Mouse (Mus musculus) megakaryocyte, embryonic 14.5 days (primary cell): ENCODE measurements around the gene Ndufa5. TPM values are rescaled to one million over a fixed set of nuclear protein-coding genes. Genes with fewer than 3 reads are reported as not detected.

Source experiments
- H3K27me3 ChIP-seq: replicated peaks from 2 replicates; pipeline ENCODE3; 2012; ENCODE audit warnings: inconsistent platforms
- H3K36me3 ChIP-seq: replicated peaks from 2 replicates; pipeline ENCODE3; 2012; ENCODE audit warnings: low read length, inconsistent platforms, mixed read lengths
- H3K4me1 ChIP-seq: 2 replicates; pipeline ENCODE4 v1.6.1; 2012; ENCODE audit warnings: inconsistent platforms
- H3K4me3 ChIP-seq: replicated peaks from 2 replicates; pipeline ENCODE3; 2012; ENCODE audit warnings: moderate library complexity, mild to moderate bottlenecking, inconsistent platforms
- H3K9me3 ChIP-seq: 2 replicates; pipeline ENCODE4 v1.6.1; 2012; ENCODE audit warnings: inconsistent platforms
- FLI1 ChIP-seq: IDR thresholded peaks from 2 replicates; pipeline ENCODE4 v1.6.1; 2012; ENCODE audit warnings: low read length, inconsistent platforms, mixed read lengths
- GATA1 ChIP-seq: IDR thresholded peaks from 3 replicates; pipeline ENCODE4 v1.6.1; 2012; ENCODE audit warnings: mixed read lengths, low read length, inconsistent platforms, borderline replicate concordance
- polyA plus RNA-seq: library from polyadenylated mRNA; stranded (reverse); fragments of >175 nt; gene quantifications from 2 replicates; pipeline ENCODE4 v1.2.3, GENCODE M21; 2012; ENCODE audit warnings: low replicate concordance; ENCODE audit not compliant: insufficient read depth

Gene Ndufa5
- 4.3 TPM in 1 of 2 replicates, not detected in the other for polyA plus RNA-seq

DNA sequence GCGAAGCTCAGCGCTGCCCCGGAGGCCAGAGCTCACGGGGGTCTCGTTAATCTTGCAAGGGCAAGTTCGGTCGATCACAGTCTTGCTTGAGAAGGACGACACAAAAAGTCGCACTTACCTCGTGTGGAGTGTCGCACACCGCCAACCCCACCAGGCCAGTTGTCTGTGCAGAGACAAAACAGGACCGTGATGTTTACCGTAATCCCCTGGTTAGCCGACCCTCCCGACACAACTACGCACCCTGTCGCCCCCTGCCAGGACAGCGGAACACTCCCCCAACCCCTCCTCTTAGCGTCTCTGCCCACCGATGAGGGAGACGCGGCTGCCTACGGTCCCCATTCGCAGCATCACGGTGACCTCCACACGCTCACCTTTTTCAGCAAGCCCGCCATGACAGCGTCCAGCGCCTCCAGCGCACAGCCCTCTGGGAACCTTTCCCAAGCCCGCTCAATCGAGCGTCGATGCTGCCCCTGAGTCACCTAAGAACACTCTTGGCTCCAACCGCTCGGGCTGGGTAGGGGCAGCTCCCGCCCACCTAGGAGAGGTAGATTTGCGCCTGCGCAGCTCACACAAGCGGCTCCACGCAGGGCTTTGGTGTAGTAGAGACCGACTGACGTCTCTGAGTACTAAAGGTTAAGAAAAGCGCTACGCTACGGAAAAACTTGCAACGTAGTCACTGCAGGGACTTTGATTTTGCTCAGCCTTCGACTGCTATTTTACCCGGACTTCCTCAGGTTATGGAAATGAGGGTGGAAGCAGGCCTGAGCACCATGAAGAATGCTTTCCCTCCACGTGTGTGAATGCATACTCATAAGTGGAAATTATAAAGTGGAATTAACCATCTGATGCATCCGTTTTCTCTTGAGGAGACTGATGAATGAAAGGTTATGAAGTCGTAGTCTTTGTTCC, at the start of gene Ndufa5:
Ndufa5 (minus strand) TSS at position 859 of the 909 bp plus-strand sequence.
- peaks cover 19% of the 10 kb centered on the region for H3K36me3 ChIP-seq
- H3K4me3 ChIP-seq: peak within 1 kb of the TSS; percentile 100
- no peak for TF ChIP-seq GATA1
- TF ChIP-seq FLI1: no peak
- H3K4me1 ChIP-seq: peaks cover 42% of the 10 kb centered on the region
- H3K27me3 ChIP-seq: no peaks in the 10 kb centered on the region
- no peaks in the 10 kb centered on the region for H3K9me3 ChIP-seq

- H3K27me3 ChIP-seq: no peaks in the 10 kb centered on the region
- H3K36me3 ChIP-seq: no peaks in the 10 kb centered on the region
- H3K9me3 ChIP-seq: peaks cover 3% of the 10 kb centered on the region; the same call in 1 of the 2 replicates
- TF ChIP-seq FLI1: no peak
- TF ChIP-seq GATA1: no peak
- peaks cover 8% of the 10 kb centered on the region for H3K4me1 ChIP-seq
- H3K4me3 ChIP-seq: no peak overlapping the region
Measured at GRCm38 (mm10) chr6:24573319-24573718, 45.5 kb upstream of the Ndufa5 start.

DNA sequence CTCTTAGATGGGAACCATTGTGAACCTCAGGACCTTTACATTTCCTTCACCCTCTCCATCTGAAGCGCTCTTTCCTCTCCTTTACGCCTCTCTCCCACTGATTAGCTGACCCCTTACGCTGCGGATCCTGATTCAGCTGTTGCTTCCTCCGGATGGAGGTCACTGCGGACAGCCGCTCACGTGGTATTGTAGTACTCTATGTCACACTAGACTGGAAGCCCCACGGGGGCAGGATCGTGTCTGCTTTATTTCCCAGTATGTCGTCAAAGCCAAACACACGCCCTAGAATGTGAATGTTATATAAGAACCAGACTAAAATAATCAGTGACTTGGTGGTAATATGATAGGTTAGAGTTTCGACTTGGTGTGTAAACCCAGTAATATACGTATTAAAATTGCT, 44.6 kb upstream of the Ndufa5 start:
- peaks cover 3% of the 10 kb centered on the region; the same call in 1 of the 2 replicates for H3K9me3 ChIP-seq
- TF ChIP-seq GATA1 (no peak), FLI1 (no peak)

DNA sequence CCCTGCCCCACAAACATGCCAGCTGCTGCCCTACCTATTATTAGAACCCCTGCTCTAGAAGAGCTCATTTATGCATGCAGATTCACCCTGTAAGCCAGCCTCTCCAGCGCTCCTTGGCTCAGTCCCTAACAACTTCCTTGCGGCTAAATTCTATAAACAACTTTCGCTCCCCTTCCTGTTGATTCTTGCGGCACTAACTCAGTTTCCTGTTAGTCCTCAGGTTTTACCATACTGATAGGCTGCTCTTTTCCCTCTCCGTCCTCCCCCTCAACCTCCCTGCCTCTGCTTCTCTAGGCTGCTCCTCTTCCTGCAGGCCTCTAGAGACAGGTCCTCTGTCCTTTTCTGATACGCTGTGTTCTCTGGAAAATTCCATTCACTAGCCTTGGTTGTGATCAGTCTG, 43.3 kb upstream of the Ndufa5 start:
- TF ChIP-seq FLI1: no peak
- no peak for TF ChIP-seq GATA1
- no peaks in the 10 kb centered on the region for H3K27me3 ChIP-seq
- peaks cover 3% of the 10 kb centered on the region; the same call in 1 of the 2 replicates for H3K9me3 ChIP-seq
- H3K4me1 ChIP-seq: peaks cover 8% of the 10 kb centered on the region
- no peak overlapping the region for H3K4me3 ChIP-seq
- no peaks in the 10 kb centered on the region for H3K36me3 ChIP-seq

More for the DNA sequence above, 44.6 kb upstream of the Ndufa5 start:
- Histone ChIP-seq H3K36me3 (no peaks in the 10 kb centered on the region), H3K27me3 (no peaks in the 10 kb centered on the region), H3K4me1 (peaks cover 8% of the 10 kb centered on the region), H3K4me3 (no peak overlapping the region)

GRCm38 (mm10) chr6:24570278-24570677, 42.5 kb upstream of the Ndufa5 start:
- TF ChIP-seq FLI1 (no peak), GATA1 (no peak)
- Histone ChIP-seq H3K36me3 (no peaks in the 10 kb centered on the region), H3K4me3 (no peak overlapping the region), H3K4me1 (peaks cover 8% of the 10 kb centered on the region), H3K9me3 (peaks cover 3% of the 10 kb centered on the region; the same call in 1 of the 2 replicates), H3K27me3 (no peaks in the 10 kb centered on the region)

DNA sequence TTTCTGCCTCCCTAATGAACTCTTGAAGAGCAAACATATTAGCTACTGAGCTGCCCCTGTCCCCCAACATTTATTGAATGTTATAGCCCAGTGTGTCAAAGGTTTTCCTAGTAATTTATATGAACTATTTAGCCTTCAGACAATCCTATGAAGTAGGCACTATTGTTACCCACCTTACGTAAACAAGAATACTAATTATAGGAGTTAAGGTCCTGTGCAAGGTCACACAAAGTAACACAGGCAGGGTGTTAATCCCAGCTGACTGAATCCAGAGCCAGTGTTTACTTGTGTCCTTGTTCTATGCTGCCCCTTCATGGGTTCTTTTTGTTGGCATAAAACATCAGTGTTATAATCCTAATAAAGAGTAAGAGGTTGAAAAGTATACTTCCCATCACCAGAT, 41.9 kb upstream of the Ndufa5 start:
- H3K36me3 ChIP-seq: no peaks in the 10 kb centered on the region
- H3K27me3 ChIP-seq: no peaks in the 10 kb centered on the region
- no peak overlapping the region for H3K4me3 ChIP-seq
- H3K9me3 ChIP-seq: peaks cover 3% of the 10 kb centered on the region; the same call in 1 of the 2 replicates
- H3K4me1 ChIP-seq: peaks cover 8% of the 10 kb centered on the region
- TF ChIP-seq FLI1: no peak
- no peak for TF ChIP-seq GATA1

GRCm38 (mm10) chr6:24568963-24569362, 41.1 kb upstream of the Ndufa5 start:
- no peak for TF ChIP-seq FLI1
- no peak for TF ChIP-seq GATA1
- Histone ChIP-seq H3K36me3 (no peaks in the 10 kb centered on the region), H3K4me3 (no peak overlapping the region), H3K4me1 (peaks cover 8% of the 10 kb centered on the region), H3K9me3 (peaks cover 3% of the 10 kb centered on the region; the same call in 1 of the 2 replicates), H3K27me3 (no peaks in the 10 kb centered on the region)

DNA sequence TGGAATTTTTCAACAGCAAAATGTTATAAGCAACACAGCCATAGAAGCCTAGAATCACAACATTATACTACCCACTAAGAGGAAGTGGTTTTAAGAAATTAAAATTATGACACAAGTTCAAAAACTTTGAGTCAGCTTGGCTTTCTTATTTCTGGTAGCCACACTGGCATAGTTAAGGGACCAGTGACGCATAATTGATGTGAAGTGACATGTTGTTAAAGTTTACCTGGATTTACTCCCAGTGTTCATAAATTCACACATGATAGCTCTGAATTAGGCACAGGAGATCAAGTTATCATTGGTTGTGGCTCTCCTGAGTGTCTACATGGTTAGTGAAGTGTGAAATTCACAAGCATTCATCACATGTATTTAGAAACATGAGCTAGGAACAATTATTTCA, 37.1 kb upstream of the Ndufa5 start:
- Histone ChIP-seq H3K27me3 (no peaks in the 10 kb centered on the region), H3K4me1 (no peaks in the 10 kb centered on the region), H3K9me3 (no peaks in the 10 kb centered on the region), H3K4me3 (no peak overlapping the region), H3K36me3 (no peaks in the 10 kb centered on the region)
- TF ChIP-seq FLI1 (no peak), GATA1 (no peak)

DNA sequence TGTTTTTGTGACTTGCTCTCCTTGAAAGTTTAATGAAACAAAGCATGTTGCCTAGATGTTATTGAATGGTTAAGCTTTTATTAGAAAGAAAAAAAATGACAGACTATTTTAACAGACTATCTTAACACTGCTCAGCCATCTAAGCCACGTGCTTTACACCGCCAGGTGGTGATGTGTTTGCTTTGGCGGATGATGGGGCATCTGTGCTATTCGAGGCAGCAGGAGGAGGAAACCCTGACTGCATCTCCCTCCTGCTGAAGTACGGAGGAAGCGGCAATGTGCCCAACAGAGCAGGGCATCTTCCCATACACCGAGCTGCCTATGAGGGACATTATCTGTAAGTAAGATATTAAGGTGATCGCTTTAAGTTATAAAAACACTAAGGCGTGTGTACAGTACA, 36.3 kb upstream of the Ndufa5 start:
- no peaks in the 10 kb centered on the region for H3K27me3 ChIP-seq
- H3K4me3 ChIP-seq: no peak overlapping the region
- H3K9me3 ChIP-seq: no peaks in the 10 kb centered on the region
- TF ChIP-seq FLI1: no peak
- TF ChIP-seq GATA1: no peak
- H3K36me3 ChIP-seq: no peaks in the 10 kb centered on the region
- no peaks in the 10 kb centered on the region for H3K4me1 ChIP-seq

DNA sequence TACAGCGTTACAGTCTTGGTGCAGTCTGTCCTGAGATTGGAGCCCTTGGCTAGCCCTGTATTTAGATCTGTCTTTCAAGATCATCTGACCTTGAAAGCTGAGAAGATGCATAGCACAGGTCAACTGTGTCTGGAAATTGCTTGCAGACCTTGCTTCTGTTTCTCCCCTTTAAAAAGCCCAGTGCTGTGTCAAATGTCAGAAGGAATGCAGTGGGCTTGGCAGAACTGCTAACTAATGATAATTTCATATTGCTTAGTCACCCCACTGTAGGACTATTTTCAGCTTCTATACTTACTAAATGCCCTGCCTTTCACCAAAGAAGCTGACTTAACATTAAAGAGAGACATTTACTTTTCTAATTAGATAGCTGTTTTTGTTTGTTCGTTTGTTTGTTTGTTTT, 27.7 kb upstream of the Ndufa5 start:
- H3K9me3 ChIP-seq: no peaks in the 10 kb centered on the region
- no peaks in the 10 kb centered on the region for H3K36me3 ChIP-seq
- TF ChIP-seq FLI1 (no peak), GATA1 (no peak)
- no peak overlapping the region for H3K4me3 ChIP-seq
- peaks cover 12% of the 10 kb centered on the region for H3K4me1 ChIP-seq
- no peaks in the 10 kb centered on the region for H3K27me3 ChIP-seq
